16 mouse cellular contexts compared by ENCODE assay signal in genomic region chr3:56300769-56301168, GRCm38 (mm10).
A peak's percentile ranks its signal among the peaks of the same experiment; 100 is the strongest.
DNase-seq lines count a peak whose midpoint lies in the region; ATAC-seq and TF ChIP-seq lines count a peak whose summit lies in the region.
"Had no signal": no experiment of that assay in that cellular context is flagged by ENCODE, and none has a peak within 500 bp of the region (broad histone marks: within the 10 kb centered on the region; RNA-seq: fewer than 3 reads in every experiment).

No protein-coding gene starts in this region.

- no peaks in the 10 kb centered on the region for H3K27me3 ChIP-seq in hindbrain, postnatal 0 days (ENCODE audit: insufficient read depth, low read length)
- H3K27me3 ChIP-seq in hindbrain, embryonic 12.5 days, result no peaks in the 10 kb centered on the region
- H3K27me3 ChIP-seq in forebrain, embryonic 16.5 days (replicated peaks; ENCODE audit: control insufficient read depth, insufficient read depth, low read length), result no peaks in the 10 kb centered on the region
- no peaks in the 10 kb centered on the region for H3K27me3 ChIP-seq in kidney, embryonic 16.5 days (ENCODE audit: insufficient read depth, low read length)
- H3K27me3 ChIP-seq: embryonic facial prominence, embryonic 13.5 days had no signal

- H3K4me3 ChIP-seq in hindbrain, postnatal 0 days (ENCODE audit: low read length), result no peak overlapping the region
- H3K4me3 ChIP-seq in hindbrain, embryonic 12.5 days, result no peak overlapping the region
- no peak overlapping the region for H3K4me3 ChIP-seq in forebrain, embryonic 16.5 days (replicated peaks; ENCODE audit: low read length)
- H3K4me3 ChIP-seq in kidney, embryonic 16.5 days (ENCODE audit: low read length), result no peak overlapping the region
- H3K4me3 ChIP-seq: embryonic facial prominence, embryonic 13.5 days; megakaryocyte, embryonic 14.5 days had no signal

- H3K4me1 ChIP-seq in hindbrain, postnatal 0 days (ENCODE audit: insufficient read depth, low read length), result no peaks in the 10 kb centered on the region; the same call in 1 of the 2 replicates
- peaks cover 6% of the 10 kb centered on the region for H3K4me1 ChIP-seq in hindbrain, embryonic 12.5 days
- H3K4me1 ChIP-seq in forebrain, embryonic 16.5 days (replicated peaks; ENCODE audit: control insufficient read depth, insufficient read depth, low read length), result peaks cover 13% of the 10 kb centered on the region
- peaks cover 4% of the 10 kb centered on the region; the same call in 1 of the 2 replicates for H3K4me1 ChIP-seq in kidney, embryonic 16.5 days (ENCODE audit: insufficient read depth, low read length)
- H3K4me1 ChIP-seq: megakaryocyte, embryonic 14.5 days had no signal

- no peak overlapping the region for H3K27ac ChIP-seq in hindbrain, postnatal 0 days
- no peak overlapping the region for H3K27ac ChIP-seq in hindbrain, embryonic 12.5 days
- H3K27ac ChIP-seq in forebrain, embryonic 16.5 days (ENCODE audit: low read length), result no peak overlapping the region
- H3K27ac ChIP-seq in kidney, embryonic 16.5 days (ENCODE audit: low read length), result no peak overlapping the region
- H3K27ac ChIP-seq: embryonic facial prominence, embryonic 13.5 days; kidney, postnatal 0 days had no signal

- no peak for ATAC-seq in hindbrain, postnatal 0 days
- ATAC-seq in hindbrain, embryonic 12.5 days (ENCODE audit: low FRiP score), result no peak
- peak; percentile 47; the same call in 1 of the 2 replicates for ATAC-seq in forebrain, embryonic 16.5 days
- ATAC-seq in kidney, embryonic 16.5 days (ENCODE audit: low FRiP score, low TSS enrichment), result no peak

- H3K9me3 ChIP-seq in hindbrain, postnatal 0 days (ENCODE audit: low read length), result no peaks in the 10 kb centered on the region
- no peaks in the 10 kb centered on the region for H3K9me3 ChIP-seq in hindbrain, embryonic 12.5 days (replicated peaks)
- no peaks in the 10 kb centered on the region for H3K9me3 ChIP-seq in forebrain, embryonic 16.5 days (ENCODE audit: control insufficient read depth, low read length)
- no peaks in the 10 kb centered on the region for H3K9me3 ChIP-seq in kidney, embryonic 16.5 days (ENCODE audit: low read length)
- H3K9me3 ChIP-seq: embryonic facial prominence, embryonic 13.5 days had no signal

- no peak for TF ChIP-seq CTCF in hindbrain, postnatal 0 days (IDR thresholded peaks at IDR 0.05; ENCODE audit: low read depth)

- H3K36me3 ChIP-seq in hindbrain, postnatal 0 days (ENCODE audit: insufficient read depth, low read length), result no peaks in the 10 kb centered on the region
- no peaks in the 10 kb centered on the region for H3K36me3 ChIP-seq in hindbrain, embryonic 12.5 days
- H3K36me3 ChIP-seq in forebrain, embryonic 16.5 days (ENCODE audit: control insufficient read depth, insufficient read depth), result no peaks in the 10 kb centered on the region
- H3K36me3 ChIP-seq in kidney, embryonic 16.5 days (ENCODE audit: insufficient read depth, low read length), result no peaks in the 10 kb centered on the region
- H3K36me3 ChIP-seq: embryonic facial prominence, embryonic 13.5 days had no signal

- DNase-seq in hindbrain, postnatal 0 days (ENCODE audit: low spot score), result peak; percentile 30
- peak; percentile 46 to 58 for DNase-seq in cerebellum, adult 18-20 months
- peak; percentile 5 to 13 for DNase-seq in layer of hippocampus, postnatal 25 days (ENCODE audit: extremely low spot score in 1 of 2, low spot score in 1 of 2)
- no peak for DNase-seq in spleen, adult 18-20 months
- DNase-seq: adrenal gland, postnatal 25 days; heart, postnatal 14 days; liver; lung, embryonic 14.5 days; right cerebral cortex, postnatal 14 days; thymus, adult 18-20 months had no signal

- H3K9ac ChIP-seq in hindbrain, postnatal 0 days (replicated peaks; ENCODE audit: low read length), result no peak overlapping the region
- H3K9ac ChIP-seq in hindbrain, embryonic 12.5 days, result no peak overlapping the region
- H3K9ac ChIP-seq in forebrain, embryonic 16.5 days (replicated peaks; ENCODE audit: low read depth, low read length), result no peak overlapping the region
- no peak overlapping the region for H3K9ac ChIP-seq in kidney, embryonic 16.5 days (replicated peaks; ENCODE audit: low read length)
- H3K9ac ChIP-seq: embryonic facial prominence, embryonic 13.5 days; lung, embryonic 14.5 days had no signal

- H3K4me2 ChIP-seq in hindbrain, postnatal 0 days (ENCODE audit: low read depth, low read length), result no peak overlapping the region
- no peak overlapping the region for H3K4me2 ChIP-seq in hindbrain, embryonic 12.5 days (replicated peaks)
- H3K4me2 ChIP-seq in forebrain, embryonic 16.5 days (ENCODE audit: low read length), result no peak overlapping the region
- H3K4me2 ChIP-seq in kidney, embryonic 16.5 days (replicated peaks; ENCODE audit: low read depth, low read length), result no peak overlapping the region
- H3K4me2 ChIP-seq: embryonic facial prominence, embryonic 13.5 days; lung, embryonic 14.5 days had no signal

- 79% methylated on average over 1 of the region's 1 CpGs for WGBS in hindbrain, postnatal 0 days
- 89% methylated on average over 1 of the region's 1 CpGs for WGBS in hindbrain, embryonic 12.5 days
- 54% methylated on average over 1 of the region's 1 CpGs for WGBS in forebrain, embryonic 16.5 days
- WGBS in kidney, embryonic 16.5 days, result 86% methylated on average over 1 of the region's 1 CpGs

Comparison
In these comparisons a context has a peak if more than half of its experiments do, and no peak if none do; other contexts are left out.
1. DNase-seq: peak in hindbrain, postnatal 0 days (single experiment), cerebellum, adult 18-20 months (2 of 2) and layer of hippocampus, postnatal 25 days (2 of 2); none in spleen, adult 18-20 months (0 of 2).